Mouse (Mus musculus) liver, embryonic 14.5 days (tissue): ENCODE measurements at regions not wholly inside any gene's neighbourhood (a gene's known extent, or its start where the extent isn't known, plus 50 kb on each side); places are given as distances from the start of the nearest gene placed in this dataset.

ENCODE experiments used
- CTCF ChIP-seq: IDR thresholded peaks from 2 replicates; pipeline ENCODE4 v1.5.1; 2016; ENCODE audit warnings: antibody characterized with exemption, low read depth, control low read depth
- EP300 ChIP-seq: IDR thresholded peaks from 2 replicates; pipeline ENCODE4 v1.6.1; 2016; ENCODE audit warnings: antibody characterized with exemption, low read depth

GRCm38 (mm10) chr1:73725486-73725885, 398.8 kb downstream of the Tns1 start:
- TF ChIP-seq CTCF (no peak), EP300 (no peak)
